Mouse (Mus musculus): ENCODE measurements around the gene Kcnk18. TPM values are rescaled to one million over a fixed set of nuclear protein-coding genes. Genes with fewer than 3 reads are reported as not detected.

Kcnk18 gene
- not detected in 2 replicates for polyA plus RNA-seq (2012; rRNA removed)
- not detected in 2 replicates for polyA plus RNA-seq (2014; fragmentation: Nextera tagmentation; extraction: Ambion mirVana)

DNA sequence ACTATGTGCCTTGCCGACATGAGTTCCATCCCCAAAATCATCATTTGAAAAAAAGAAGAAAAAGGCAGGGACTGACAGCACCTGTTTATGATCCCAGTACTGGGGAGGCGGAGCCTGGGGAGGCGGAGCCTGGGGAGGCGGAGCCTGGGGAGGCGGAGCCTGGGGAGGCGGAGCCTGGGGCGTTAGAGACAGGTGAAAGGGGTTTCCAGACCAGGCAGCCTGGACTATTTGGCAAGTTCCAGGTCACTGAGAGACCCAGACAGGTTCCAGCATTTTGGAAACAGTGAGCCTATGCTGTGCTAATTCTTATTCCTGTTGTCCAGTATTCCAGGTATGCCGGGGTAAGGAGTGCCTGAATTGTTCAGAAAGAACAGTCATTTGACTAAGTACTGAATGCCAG lies at the start of gene Kcnk18:
Gene Kcnk18 (plus strand): TSS at position 224 of the 400 bp plus-strand sequence.
- DNase-seq (ENCODE audit: low spot score): no peak
- Histone ChIP-seq H3K27me3 (ENCODE audit: control insufficient read depth, insufficient read depth, low read length) (no peaks in the 10 kb centered on the region), H3K4me2 (replicated peaks; ENCODE audit: low read depth, low read length, severe bottlenecking) (no peak within 1 kb of the TSS), H3K9ac (ENCODE audit: low read depth, low read length, severe bottlenecking) (no peak within 1 kb of the TSS), H3K9me3 (ENCODE audit: control insufficient read depth, low read length) (no peaks in the 10 kb centered on the region), H3K4me1 (ENCODE audit: control insufficient read depth, insufficient read depth, low read length) (no peaks in the 10 kb centered on the region), H3K4me3 (replicated peaks; ENCODE audit: low read length) (no peak within 1 kb of the TSS), H3K36me3 (ENCODE audit: control insufficient read depth, insufficient read depth, low read length) (no peaks in the 10 kb centered on the region), H3K27ac (replicated peaks; ENCODE audit: low read depth, low read length) (no peak within 1 kb of the TSS)
- ATAC-seq (ENCODE audit: low FRiP score, low read depth): no peak
- 86% methylated on average over 8 of the region's 8 CpGs for WGBS
- no peak for TF ChIP-seq POLR2A (IDR thresholded peaks at IDR 0.05; ENCODE audit: borderline replicate concordance, extremely low read depth, insufficient read depth, insufficient read length)

DNA sequence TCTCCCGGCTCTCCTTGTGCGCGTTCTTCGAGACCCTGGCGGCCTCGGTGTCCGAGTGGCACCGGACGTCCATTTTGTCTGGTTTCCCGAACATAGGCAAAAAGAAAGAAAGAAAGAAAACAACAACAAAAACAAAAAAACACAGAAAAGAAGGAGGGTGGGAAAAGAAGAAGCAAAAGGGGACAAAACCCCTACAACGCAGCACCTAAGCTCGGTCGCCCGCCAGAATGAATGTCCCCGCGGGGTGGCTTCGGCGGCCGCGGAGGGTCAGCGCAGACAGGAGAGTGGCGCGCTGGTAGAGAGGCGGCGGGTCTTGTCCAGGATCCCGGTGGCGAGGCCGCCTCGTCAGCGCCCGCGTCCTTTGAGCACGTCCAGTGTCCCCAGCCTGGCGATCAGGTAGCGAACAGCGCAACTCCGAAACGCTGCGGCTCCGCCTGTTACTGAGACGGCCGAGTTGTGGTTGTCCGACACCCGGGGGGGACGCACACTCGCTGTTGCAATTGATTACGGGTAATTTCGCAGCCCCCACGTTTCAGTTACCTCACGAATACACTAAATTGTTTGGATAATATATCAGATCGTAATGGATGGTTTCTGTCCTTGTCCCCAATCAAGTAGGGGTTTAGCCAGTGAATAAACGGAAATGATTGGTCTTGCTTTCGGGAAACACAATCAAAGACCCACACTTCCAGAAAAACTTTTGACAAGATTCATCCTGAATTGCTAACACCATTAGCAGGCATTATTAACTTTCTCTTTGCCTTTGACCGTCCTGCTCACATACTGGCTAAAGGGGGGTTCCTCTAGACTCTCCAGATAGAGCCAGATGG lies 48.9 kb upstream of the Kcnk18 start, which contains the start of gene Vax1:
Gene Vax1 (minus strand): TSS at position 121 of the 830 bp plus-strand sequence.
- peaks cover 94% of the 10 kb centered on the region for H3K27me3 ChIP-seq (ENCODE audit: control insufficient read depth, insufficient read depth, low read length)
- peak within 1 kb of the TSS; percentile 33 for H3K4me2 ChIP-seq (replicated peaks; ENCODE audit: low read depth, low read length, severe bottlenecking)
- peak within 1 kb of the TSS; percentile 26 for H3K4me3 ChIP-seq (replicated peaks; ENCODE audit: low read length)
- TF ChIP-seq POLR2A (IDR thresholded peaks at IDR 0.05; ENCODE audit: borderline replicate concordance, extremely low read depth, insufficient read depth, insufficient read length): no peak
- no peak within 1 kb of the TSS for H3K27ac ChIP-seq (replicated peaks; ENCODE audit: low read depth, low read length)
- H3K9me3 ChIP-seq (ENCODE audit: control insufficient read depth, low read length): no peaks in the 10 kb centered on the region
- WGBS: 0% methylated on average over 54 of the region's 54 CpGs
- DNase-seq (ENCODE audit: low spot score): no peak
- H3K36me3 ChIP-seq (ENCODE audit: control insufficient read depth, insufficient read depth, low read length): no peaks in the 10 kb centered on the region
- no peak within 1 kb of the TSS for H3K9ac ChIP-seq (ENCODE audit: low read depth, low read length, severe bottlenecking)
- peaks cover 15% of the 10 kb centered on the region for H3K4me1 ChIP-seq (ENCODE audit: control insufficient read depth, insufficient read depth, low read length)
- ATAC-seq (ENCODE audit: low FRiP score, low read depth): no peak

DNA sequence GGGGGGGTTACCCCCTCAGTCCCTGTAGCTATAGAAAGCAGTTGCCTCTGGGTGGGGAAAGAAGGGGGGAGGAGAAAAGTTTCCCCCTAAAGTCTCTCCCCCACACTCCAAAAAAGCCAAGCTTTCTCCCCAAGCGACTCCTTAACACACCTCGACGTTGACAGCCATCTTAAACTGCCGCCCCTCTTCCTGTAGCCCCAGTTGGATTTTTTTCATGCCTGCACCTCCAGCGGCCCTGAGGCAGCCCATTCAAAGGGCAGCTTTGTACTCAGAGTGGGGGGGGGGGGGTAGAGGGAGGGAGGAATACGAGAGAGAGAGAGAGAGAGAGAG lies 48.3 kb upstream of the Kcnk18 start:
- Histone ChIP-seq H3K4me2 (replicated peaks; ENCODE audit: low read depth, low read length, severe bottlenecking) (no peak overlapping the region), H3K9me3 (ENCODE audit: control insufficient read depth, low read length) (no peaks in the 10 kb centered on the region), H3K9ac (ENCODE audit: low read depth, low read length, severe bottlenecking) (no peak overlapping the region), H3K4me1 (ENCODE audit: control insufficient read depth, insufficient read depth, low read length) (peaks cover 15% of the 10 kb centered on the region), H3K27ac (replicated peaks; ENCODE audit: low read depth, low read length) (no peak overlapping the region), H3K27me3 (ENCODE audit: control insufficient read depth, insufficient read depth, low read length) (peaks cover 96% of the 10 kb centered on the region), H3K4me3 (replicated peaks; ENCODE audit: low read length) (no peak overlapping the region), H3K36me3 (ENCODE audit: control insufficient read depth, insufficient read depth, low read length) (no peaks in the 10 kb centered on the region)
- ATAC-seq (ENCODE audit: low FRiP score, low read depth): no peak
- no peak for TF ChIP-seq POLR2A (IDR thresholded peaks at IDR 0.05; ENCODE audit: borderline replicate concordance, extremely low read depth, insufficient read depth, insufficient read length)
- DNase-seq (ENCODE audit: low spot score): no peak
- WGBS: 3% methylated on average over 6 of the region's 6 CpGs

- no peak for TF ChIP-seq POLR2A (IDR thresholded peaks at IDR 0.05; ENCODE audit: borderline replicate concordance, extremely low read depth, insufficient read depth, insufficient read length)
Observed at GRCm38 (mm10) chr19:59171151-59171870, 47.7 kb upstream of the Kcnk18 start.

GRCm38 (mm10) chr19:59171871-59172245 lies 47.2 kb upstream of the Kcnk18 start:
- Histone ChIP-seq H3K4me2 (replicated peaks; ENCODE audit: low read depth, low read length, severe bottlenecking) (no peak overlapping the region), H3K9me3 (ENCODE audit: control insufficient read depth, low read length) (no peaks in the 10 kb centered on the region), H3K36me3 (ENCODE audit: control insufficient read depth, insufficient read depth, low read length) (no peaks in the 10 kb centered on the region), H3K9ac (ENCODE audit: low read depth, low read length, severe bottlenecking) (no peak overlapping the region), H3K27me3 (ENCODE audit: control insufficient read depth, insufficient read depth, low read length) (peaks cover 93% of the 10 kb centered on the region), H3K27ac (replicated peaks; ENCODE audit: low read depth, low read length) (no peak overlapping the region), H3K4me3 (replicated peaks; ENCODE audit: low read length) (peak overlapping the region; percentile 7; the same call in 1 of the 2 replicates), H3K4me1 (ENCODE audit: control insufficient read depth, insufficient read depth, low read length) (peaks cover 10% of the 10 kb centered on the region)
- DNase-seq (ENCODE audit: low spot score): no peak
- no peak for ATAC-seq (ENCODE audit: low FRiP score, low read depth)
- WGBS: 1% methylated on average over 19 of the region's 19 CpGs
- no peak for TF ChIP-seq POLR2A (IDR thresholded peaks at IDR 0.05; ENCODE audit: borderline replicate concordance, extremely low read depth, insufficient read depth, insufficient read length)

More at GRCm38 (mm10) chr19:59171151-59171870, 47.7 kb upstream of the Kcnk18 start:
- H3K27ac ChIP-seq (replicated peaks; ENCODE audit: low read depth, low read length): no peak overlapping the region
- no peaks in the 10 kb centered on the region for H3K9me3 ChIP-seq (ENCODE audit: control insufficient read depth, low read length)
- no peak overlapping the region for H3K9ac ChIP-seq (ENCODE audit: low read depth, low read length, severe bottlenecking)
- under 1% methylated on average over 32 of the region's 38 CpGs for WGBS
- H3K36me3 ChIP-seq (ENCODE audit: control insufficient read depth, insufficient read depth, low read length): no peaks in the 10 kb centered on the region
- H3K4me2 ChIP-seq (replicated peaks; ENCODE audit: low read depth, low read length, severe bottlenecking): peak overlapping the region; percentile 17; the same call in 1 of the 2 replicates
- peaks cover 94% of the 10 kb centered on the region for H3K27me3 ChIP-seq (ENCODE audit: control insufficient read depth, insufficient read depth, low read length)
- H3K4me1 ChIP-seq (ENCODE audit: control insufficient read depth, insufficient read depth, low read length): peaks cover 11% of the 10 kb centered on the region
- peak overlapping the region; percentile 7; the same call in 1 of the 2 replicates for H3K4me3 ChIP-seq (replicated peaks; ENCODE audit: low read length)
- no peak for DNase-seq (ENCODE audit: low spot score)
- ATAC-seq (ENCODE audit: low FRiP score, low read depth): no peak

All from limb, embryonic 14.5 days (tissue).